Mouse (Mus musculus) MN1 (cell line): ENCODE results near the gene Rnf224.

Experiments used
- DNase-seq: peaks from one replicate; pipeline ENCODE4 v3.0.0-alpha.2; 2016; ENCODE audit warnings: low spot score

The Rnf224 gene

GRCm38 (mm10) chr2:25227406-25227805 lies 9.2 kb downstream of the Rnf224 start:
- no peak for DNase-seq

GRCm38 (mm10) chr2:25226864-25227263 lies 9.7 kb downstream of the Rnf224 start:
- no peak for DNase-seq

GRCm38 (mm10) chr2:25225811-25226379 lies 10.7 kb downstream of the Rnf224 start:
- DNase-seq: no peak

GRCm38 (mm10) chr2:25224766-25225752 lies 11.5 kb downstream of the Rnf224 start:
- DNase-seq: peak; percentile 99

- no peak for DNase-seq
Observed at GRCm38 (mm10) chr2:25224492-25224765, 12.2 kb downstream of the Rnf224 start, which contains the start of gene Tubb4b. Tubb4b (minus strand) TSS chr2:25224702.

- peak; percentile 90 for DNase-seq
Observed at GRCm38 (mm10) chr2:25223681-25224491, 12.7 kb downstream of the Rnf224 start.

- no peak for DNase-seq
Observed at GRCm38 (mm10) chr2:25221331-25221772, 15.2 kb downstream of the Rnf224 start.

- DNase-seq: no peak
Observed at GRCm38 (mm10) chr2:25218445-25218844, 18.1 kb downstream of the Rnf224 start, which contains the start of gene Fam166a. Fam166a (plus strand) TSS chr2:25218745.

GRCm38 (mm10) chr2:25217666-25218065 lies 18.9 kb downstream of the Rnf224 start:
- DNase-seq: no peak

- no peak for DNase-seq
Observed at GRCm38 (mm10) chr2:25214444-25214843, 22.1 kb downstream of the Rnf224 start, which contains the start of gene Stpg3. Stpg3 (minus strand) TSS chr2:25214637.

GRCm38 (mm10) chr2:25213266-25213865 lies 23.2 kb downstream of the Rnf224 start:
- no peak for DNase-seq

- DNase-seq: peak; percentile 91
Observed at GRCm38 (mm10) chr2:25211121-25211670, 25.4 kb downstream of the Rnf224 start, which contains the start of gene Nelfb. Nelfb (minus strand) TSS chr2:25211489.

GRCm38 (mm10) chr2:25210686-25211085 lies 25.9 kb downstream of the Rnf224 start:
- DNase-seq: no peak

GRCm38 (mm10) chr2:25207593-25207992 lies 29.0 kb downstream of the Rnf224 start:
- no peak for DNase-seq

GRCm38 (mm10) chr2:25203631-25204214 lies 32.9 kb downstream of the Rnf224 start:
- peak; percentile 70 for DNase-seq

- DNase-seq: no peak
Observed at GRCm38 (mm10) chr2:25200631-25201030, 36.0 kb downstream of the Rnf224 start.

- DNase-seq: no peak
Observed at GRCm38 (mm10) chr2:25197946-25198345, 38.6 kb downstream of the Rnf224 start.

GRCm38 (mm10) chr2:25197191-25197590 lies 39.4 kb downstream of the Rnf224 start:
- no peak for DNase-seq

- peak; percentile 49 for DNase-seq
Observed at GRCm38 (mm10) chr2:25196172-25196954, 40.2 kb downstream of the Rnf224 start, which contains the start of gene Tor4a. Tor4a (minus strand) TSS chr2:25196886.
